Mouse (Mus musculus) MEL-GATA-1-ER (cell line): ENCODE results near the gene Crat.
"Not testable (repeated sequence)": the region's sequence is repeated elsewhere in the genome, so short reads cannot be mapped to it uniquely, and the experiment has no call there.

ENCODE experiments used
- DNase-seq: peaks from one replicate; pipeline ENCODE4 v3.0.0-alpha.2; 2012; ENCODE audit warnings: low read depth; ENCODE audit errors: extremely low read depth

Gene Crat

DNA sequence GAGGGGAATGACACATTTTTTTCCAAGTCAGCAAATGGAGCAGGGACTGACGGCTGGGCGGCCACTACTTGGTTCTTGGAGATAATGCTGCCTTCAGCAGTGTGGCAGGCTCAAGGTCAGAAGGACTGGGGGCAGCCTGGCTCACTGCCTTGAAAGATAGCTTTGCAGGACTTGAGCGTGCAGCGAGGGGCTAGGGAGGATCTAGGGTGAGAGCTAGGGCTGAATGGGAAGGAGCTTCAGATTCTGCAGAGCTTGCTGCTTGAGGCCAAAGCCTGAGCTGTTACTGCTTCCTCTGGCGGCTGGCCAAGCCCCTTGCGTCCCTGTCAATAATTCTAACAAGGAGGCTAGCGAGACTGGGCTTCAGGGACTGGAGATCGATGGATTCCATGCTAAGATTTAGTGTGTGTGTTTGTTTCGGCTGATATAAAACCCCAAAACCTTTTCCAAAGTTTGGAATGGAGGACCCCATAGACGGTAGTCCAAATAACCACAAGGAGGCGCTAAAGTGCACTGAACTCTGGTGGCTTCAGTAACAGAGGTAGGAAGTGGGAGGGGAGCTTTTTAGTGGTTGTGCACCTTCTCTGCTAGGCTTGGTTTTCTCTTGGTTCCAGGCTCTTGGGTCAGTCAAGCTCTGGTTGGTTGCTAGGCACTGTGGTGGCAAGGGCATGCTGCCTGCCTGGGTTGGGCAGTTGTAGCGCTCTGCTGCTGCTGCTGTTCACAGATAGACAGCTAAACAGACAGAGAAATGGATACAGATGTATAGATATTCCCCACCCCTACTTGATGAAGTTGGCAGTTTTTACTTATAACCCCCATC is 25.3 kb upstream of the Crat start:
- DNase-seq: peak; percentile 15

DNA sequence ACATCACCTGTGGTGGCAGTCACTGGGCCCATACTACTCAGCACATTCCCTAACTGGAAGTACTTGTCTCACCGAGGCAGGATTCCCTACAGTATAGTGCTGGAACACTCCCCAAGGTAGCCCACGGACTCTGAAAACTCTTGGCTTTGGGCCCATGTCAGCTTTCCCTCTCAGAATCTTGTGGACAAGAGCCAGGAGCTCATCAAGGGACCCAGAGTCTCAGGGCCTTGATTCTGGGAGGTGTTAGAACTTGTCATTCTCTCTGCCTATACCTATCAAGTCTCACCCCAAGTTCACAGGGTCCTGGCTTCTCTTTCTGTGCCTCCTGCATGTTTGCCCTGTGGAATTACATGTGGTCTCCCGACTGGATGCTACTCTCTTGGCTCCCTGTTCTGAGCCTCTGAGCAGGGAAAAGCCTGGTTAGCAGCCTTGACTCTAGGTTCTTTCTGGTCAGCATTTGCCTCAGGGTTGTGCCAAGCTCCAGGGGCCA is 24.6 kb upstream of the Crat start:
- DNase-seq: no peak

DNA sequence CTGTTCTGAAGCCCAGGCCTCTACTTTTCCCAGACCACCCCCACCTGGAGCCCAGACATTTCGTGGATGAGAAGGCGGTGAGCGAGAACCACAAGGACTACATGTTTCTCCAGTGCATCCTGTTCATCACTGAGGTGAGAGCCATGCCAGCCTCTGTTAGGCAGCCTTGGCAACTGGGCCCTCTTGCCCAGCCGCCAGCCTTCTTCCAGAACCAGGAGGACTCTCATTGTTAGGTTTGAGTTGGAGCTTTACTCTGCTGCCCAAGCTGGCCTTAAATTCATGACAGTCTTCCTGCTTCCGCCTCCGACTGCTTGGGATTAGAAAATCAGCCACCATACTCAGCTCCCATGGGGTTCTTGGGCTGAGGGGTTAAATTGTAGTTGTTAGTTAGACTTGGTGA is 24.0 kb upstream of the Crat start:
- DNase-seq: no peak

DNA sequence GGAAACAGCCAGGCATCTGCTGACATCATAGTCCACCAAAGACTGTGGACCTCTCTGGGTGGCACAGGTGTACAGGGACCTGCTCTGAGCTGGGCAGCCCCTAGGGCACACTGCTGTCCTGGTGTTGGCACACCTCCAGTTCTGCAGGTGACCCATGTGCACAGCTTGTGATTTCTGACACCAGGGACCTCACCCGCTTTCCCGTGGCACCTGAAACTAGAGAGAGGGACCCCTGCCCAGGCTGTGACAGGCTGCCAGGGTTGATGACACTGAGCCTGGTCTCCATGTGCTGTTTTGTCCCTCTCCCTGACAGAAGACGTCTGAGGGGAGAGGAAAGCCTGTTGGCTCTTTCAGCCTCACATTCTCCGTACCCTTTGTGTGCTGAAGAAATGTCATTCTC is 22.2 kb upstream of the Crat start:
- DNase-seq: no peak

DNA sequence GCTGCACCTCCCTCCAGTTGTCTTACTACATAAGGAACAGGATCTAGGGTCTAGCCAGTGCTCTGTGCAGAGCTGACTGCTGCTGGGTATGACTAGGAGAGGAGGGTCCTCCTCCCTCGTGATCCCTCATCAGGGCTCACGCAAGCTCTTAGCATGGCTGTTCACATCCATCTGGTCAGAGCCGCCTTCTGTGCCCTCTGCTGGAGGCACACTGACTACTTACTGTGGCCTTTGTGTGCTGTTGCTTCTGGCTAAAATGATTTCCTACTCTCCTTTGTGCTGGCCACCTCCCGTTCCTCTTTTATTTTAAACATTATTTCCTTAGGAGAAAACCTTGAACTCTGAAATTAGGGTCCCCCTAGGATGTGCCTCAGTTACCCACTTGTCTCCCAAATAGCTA is 21.2 kb upstream of the Crat start:
- DNase-seq: no peak

DNA sequence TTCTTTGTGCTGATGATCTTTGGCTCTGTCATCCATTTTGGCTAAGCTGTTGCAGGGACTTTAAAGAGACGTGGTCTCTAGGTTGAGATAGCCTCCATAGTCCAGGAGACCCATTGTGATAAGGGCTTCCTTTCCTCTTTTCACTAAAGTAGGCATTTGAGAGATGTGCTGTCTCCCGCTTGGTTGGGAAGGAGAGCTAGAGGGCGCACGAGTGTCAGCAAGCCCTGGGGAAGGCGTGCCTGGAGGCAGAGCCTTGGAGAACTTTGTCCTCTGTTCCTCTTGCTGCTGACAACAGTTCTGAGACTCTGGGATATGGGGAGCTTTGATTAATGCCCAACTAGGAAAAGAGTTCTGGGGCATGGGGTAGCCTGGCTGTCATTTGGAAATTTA is 20.5 kb upstream of the Crat start:
- DNase-seq: no peak

DNA sequence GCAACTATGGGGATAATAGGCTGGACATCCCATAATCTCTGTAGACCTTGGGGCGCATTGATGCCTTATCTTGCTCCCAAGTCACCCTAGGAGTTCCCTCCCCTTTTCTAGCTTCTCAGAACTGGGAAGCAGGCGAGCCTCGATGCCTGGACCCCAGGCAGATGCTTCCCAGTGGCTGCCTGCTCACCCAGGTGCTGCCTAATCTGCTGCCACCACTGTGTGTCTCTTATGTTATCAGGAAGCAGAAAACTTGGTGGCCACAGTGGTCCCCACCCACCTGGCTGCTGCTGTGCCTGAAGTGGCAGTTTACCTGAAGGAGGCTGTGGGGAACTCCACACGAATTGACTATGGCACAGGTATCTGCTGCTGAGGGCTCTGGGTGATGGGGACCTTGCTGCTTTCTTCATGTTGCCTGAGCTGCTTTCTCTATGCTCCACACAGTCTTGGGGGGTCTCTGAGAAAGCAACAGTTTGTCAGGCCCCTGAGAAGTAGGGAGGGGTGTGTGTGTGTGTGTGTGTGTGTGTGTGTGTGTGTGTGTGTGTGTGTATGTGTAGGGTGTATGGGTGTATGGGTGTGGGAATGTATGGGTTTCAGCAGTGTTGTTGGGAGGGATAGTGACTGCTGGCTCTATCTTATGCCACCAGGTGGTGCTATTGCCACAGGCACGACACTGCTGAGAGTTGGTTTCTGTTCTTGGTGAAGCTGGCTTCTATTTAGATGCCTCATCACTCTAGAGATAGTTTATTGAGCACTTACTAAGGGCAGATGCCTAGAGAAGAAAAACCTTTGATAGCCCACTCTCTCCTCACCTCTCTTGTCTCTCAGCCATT is 19.9 kb upstream of the Crat start:
- DNase-seq: peak; percentile 38

DNA sequence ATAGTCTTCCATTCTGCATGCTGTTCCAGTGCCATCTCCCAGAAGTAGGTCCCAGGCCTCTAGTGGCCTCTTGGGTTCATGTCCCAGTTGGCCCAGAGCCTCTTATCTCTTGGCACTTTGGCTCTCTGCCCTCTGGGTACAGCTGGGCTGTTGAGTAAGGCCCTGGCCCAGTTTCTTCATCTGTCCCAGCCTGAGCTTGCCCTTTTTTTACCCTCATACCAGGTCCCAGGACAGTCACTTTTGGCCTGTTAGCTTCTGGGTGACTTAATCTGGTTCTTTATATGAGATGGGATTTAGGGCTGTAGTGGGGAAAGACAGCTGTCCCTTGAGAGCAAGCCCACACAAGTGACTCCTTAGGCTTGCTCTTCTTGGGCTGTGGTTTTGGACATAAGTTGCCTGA is 13.5 kb upstream of the Crat start:
- DNase-seq: no peak

DNA sequence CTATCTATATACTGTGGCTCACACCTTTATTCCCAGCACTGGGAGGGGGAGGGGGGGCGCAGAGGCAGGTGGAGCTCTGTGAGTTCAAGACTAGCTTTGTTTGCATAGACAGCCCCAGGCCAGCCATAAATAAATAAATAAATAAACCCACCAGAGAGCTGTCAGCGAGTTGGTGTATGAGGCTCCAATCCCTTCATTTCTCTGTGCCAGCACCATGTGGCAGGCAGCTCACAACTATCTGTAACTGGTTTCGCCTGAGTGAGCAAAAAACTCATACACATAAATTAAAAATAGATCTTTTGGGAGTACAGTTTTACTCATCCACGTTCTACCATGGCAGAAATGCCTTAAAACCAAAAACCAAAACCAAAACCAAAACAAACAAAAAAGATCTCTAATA is 5.8 kb upstream of the Crat start:
- DNase-seq: no peak

DNA sequence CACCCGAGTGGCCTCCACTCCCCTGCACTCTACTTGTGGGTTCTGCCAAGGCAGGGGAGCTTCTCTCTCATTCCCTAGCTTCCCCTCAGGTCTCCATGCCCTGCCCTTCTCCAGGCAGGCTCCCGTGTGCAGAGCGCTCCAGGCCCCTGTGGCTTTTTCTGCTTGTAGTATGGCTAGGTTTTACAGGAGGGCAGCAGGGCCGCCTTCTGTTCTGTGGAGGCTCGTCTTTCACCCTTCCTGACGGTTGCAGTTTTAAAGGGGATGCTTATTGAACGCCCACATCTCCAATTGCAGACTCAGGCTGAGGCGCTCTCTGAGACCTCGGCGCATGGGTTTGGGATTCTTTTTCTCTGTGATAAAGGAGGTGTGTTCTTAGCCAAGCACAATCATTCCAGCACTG is 3.5 kb upstream of the Crat start:
- no peak for DNase-seq

DNA sequence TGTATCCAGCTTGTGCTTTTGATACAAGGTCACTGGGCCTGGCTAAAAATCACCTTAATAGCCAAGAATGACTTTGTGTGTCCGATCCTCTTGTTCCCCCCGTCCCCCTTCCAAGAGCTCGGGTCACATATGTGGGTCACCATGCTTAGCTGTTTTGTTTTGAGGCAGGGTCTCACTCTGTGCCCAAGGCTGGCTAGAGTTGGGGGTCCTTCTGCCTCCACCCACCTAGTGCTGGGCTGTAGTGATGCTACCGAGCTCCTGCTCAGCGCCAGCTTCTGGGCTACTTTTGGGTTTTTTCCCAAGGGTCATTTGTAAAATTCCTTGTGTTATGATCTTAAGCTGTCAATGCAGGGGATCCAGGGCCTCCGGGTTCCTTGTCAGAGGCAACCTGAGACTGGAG is 2.6 kb upstream of the Crat start:
- DNase-seq: no peak

DNA sequence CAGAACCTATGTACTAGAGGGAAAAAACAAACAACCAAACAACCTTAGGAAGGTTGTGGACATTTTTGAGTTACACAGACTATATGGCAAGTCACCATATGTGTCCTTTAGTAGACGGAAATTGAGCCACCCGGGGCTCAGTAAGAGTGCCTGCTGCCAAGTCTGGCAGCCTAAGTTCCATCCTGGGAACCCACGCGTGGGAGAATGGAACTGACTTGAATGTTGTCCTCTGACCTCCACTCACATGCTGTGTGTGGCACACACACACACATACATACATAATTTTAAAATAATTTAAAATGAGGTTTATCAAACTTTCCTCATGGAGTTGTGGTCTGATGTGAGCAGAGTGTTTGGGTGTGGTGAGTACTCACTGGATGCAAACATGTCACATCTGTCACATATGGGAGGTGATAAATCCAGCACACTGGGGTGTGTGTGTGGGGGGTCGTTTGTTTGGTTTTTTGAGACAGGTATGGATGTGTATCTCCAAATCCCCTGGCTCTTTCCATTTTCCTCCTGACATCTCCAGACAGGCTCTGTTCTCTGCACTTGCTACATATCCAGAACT is 2.1 kb upstream of the Crat start:
- peak; percentile 41 for DNase-seq

DNA sequence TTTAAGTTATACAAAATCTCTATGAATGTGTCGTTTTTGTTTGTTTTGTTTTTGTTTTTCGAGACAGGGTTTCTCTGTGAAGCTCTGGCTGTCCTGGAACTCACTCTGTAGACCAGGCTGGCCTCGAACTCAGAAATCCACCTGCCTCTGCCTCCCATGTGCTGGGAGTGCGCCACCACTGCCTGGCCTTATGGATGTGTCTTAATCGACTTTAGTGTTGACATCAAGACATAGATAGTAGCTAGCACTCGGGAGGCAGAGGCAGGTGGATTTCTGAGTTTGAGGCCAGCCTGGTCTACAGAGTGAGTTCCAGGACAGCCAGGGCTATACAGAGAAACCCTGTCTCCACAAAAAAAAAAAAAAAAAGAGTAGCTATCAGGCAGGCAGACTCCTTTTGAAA is 1.5 kb upstream of the Crat start:
- DNase-seq: not testable (repeated sequence)

DNA sequence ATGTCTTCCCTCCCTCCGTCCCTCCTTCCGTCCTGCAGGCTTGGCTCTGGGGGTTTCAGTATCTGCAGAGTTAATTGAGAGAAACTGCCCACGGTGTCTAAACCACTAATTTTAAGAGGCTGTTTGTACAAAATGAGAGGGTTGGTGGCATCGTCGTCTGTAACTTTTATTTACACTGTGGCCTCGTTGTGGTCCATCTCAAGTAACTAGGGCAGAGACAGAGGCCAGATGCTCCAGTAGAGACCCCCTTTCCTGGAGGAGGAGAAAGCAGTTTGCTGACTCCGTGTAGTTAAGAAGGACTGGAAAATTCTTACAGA is 994 bp upstream of the Crat start:
- DNase-seq: peak; percentile 23

DNA sequence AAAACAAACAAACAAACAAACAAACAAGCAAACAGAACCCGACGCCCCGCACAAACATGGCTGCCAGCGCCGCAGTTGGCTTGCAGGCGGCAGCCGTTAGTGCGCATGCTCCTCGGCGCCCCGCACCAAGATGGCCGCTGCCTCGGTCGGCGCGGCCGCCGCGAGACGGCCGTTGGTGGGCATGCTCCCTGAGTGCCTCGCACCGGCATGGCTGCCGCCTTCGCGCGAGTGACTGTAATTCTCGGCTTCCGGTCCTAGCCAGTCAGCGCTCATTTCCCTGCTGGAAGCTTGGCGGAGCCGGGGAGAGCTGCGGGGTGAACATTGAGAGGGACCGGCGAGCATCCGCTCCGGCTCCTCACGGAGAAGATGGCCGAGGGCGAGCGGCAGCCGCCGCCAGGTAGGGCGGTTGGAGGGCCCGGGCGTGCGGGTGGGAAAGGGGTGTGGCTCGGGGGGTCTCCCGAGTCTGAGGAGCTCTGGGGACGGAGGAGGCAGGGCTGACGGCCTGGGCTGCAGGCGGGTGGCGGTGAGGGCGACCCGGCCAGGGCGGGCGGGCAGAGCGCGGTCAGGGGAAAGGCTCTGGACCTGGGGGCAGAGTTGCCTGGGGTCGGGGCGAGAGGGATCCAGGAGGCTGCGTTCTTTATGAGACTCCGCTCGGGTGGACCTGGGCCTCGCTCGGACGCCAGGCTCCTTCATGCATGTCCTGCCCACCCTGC is 479 bp upstream of the Crat start, which contains the start of gene Ptpa:
Gene Ptpa, plus strand, starts transcription at position 104 of the 713 bp plus-strand sequence.
- peak; percentile 55 for DNase-seq

DNA sequence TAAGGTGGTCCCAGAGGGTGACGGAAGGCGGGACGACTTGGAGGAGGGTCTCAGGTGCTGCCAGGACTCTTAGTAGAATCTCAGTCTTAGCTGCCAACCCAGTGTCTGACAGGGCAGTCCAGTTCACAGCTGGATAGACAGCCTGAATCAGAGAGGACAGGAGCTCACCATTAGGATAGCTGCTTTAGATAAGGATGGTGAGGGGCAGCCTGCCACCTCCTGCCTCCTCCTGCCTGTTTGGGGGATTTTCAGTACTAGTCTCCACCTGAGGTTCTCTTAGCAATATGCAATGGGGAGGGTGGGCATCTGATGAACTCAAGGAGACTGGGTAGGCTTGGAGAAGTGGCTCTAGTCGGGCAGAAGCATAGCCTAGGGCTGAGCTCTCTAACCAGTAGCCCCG is 932 bp downstream of the Crat start:
- peak; percentile 8 for DNase-seq

DNA sequence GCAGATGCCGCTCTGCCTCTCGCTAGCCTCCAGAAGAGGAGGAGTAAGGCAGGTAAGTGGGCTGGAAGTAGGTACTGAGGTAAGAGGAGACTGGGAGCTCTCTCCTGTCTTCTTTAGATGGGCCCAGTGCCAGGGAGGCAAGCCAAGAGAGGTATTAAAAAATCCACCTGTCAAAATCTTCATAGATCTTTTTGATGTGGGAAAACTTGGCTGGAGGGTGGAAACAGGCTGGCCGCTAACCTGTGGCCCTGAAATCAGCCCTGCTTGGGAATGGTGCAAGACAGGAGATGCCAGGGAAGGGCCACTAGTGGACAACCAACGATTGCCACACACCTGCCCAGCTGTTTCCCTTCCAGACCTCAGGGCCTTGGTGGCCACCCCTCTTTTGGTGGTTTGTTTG is 1.5 kb downstream of the Crat start:
- no peak for DNase-seq

DNA sequence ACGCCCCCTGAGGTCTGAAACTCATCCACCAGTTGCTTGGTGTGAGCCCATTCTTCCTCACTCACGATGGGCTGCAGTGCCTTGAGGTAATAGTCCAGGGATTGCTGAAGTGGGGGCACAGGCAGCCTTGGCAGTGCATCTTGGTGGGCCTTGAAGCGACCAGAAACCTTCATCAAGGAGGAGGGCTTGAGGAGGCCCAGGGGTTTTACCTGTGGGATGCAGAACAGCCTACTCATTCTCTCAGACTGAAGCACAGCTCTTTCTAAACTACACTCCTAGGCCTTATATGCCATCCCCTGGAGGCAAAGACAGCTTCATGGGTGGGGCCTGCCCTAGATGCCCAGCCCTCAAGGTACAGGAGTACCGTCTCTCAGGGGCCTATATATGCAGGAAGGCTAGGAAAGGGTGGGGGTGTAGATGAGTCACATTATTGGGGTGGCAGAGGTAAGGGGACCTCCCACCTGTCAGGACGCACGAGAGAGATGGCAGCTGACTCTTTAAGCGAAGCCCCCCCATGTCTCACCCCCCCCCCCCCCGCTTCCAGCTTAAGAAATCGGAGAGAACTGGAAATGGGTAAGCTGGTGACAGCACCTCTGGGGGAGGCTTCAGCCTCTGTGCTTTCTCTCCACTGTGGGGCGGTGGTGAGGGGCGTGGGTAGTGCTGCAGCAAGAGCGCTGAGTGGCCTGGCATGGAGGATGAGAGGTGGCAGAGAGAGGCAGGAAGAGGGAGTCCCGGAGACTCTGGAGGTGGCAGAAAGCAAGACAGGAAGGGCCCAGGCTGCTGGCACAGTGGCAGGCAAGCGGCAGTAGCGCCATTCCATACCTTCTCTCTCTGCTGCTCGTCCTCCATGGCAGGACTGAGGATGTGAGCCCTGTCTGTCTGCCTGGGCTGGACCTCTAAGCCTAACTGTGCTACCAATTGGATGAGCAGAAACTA is 2.3 kb downstream of the Crat start:
- no peak for DNase-seq

DNA sequence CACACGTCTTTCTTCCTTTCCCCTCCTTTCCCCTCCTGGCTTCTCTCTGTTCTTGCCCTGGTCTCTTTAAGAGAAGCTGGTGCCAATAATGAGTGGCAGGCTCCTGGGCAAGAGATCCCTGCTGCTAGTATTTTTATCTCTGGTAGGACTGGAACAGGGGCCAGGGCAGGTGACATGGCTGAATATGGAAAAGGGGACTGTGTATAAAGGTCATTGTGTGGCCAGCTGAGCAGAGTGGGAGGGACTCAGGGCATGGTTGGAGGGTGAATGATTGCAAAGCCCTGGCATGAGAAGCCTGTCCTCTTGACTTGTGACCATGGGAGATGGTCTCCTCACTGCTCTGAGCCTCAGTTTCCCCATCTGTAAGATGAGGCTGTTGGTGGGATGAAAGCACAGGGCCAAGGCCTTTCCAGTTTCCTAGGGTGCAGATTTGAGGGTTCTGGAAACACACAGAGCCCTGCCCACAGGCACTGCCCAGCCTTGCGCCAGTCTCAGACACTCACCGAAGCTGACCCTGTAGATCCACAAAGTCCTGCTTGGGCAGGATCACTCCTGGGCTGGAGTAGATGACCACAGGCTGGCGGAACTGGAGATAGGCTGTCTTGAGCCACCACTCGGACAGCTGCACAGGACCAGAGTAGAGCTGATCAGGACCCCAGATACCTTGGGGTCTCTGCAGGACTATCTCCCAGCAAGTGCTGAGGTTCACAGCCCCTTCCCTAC is 6.0 kb downstream of the Crat start:
- DNase-seq: no peak
